Mouse (Mus musculus) A20 (cell line): Measurements from ENCODE around the gene Gm10972.
"Not testable (repeated sequence)": the region's sequence is repeated elsewhere in the genome, so short reads cannot be mapped to it uniquely, and the experiment has no call there.

Experiments
- DNase-seq: peaks from one replicate; pipeline ENCODE4 v3.0.0-alpha.2; 2011; ENCODE audit warnings: low read depth, low spot score

Gene Gm10972

GRCm38 (mm10) chr3:94642495-94643162 is at the start of gene Gm10972:
TSS of gene Gm10972 (plus strand) at chr3:94643112.
- DNase-seq = not testable (repeated sequence)

- peak; percentile 55 for DNase-seq
These were observed 47.0 kb upstream of the Gm10972 start for GRCm38 (mm10) chr3:94595871-94596287.

- DNase-seq = no peak
These were observed 45.6 kb upstream of the Gm10972 start for GRCm38 (mm10) chr3:94597224-94597779.

DNA sequence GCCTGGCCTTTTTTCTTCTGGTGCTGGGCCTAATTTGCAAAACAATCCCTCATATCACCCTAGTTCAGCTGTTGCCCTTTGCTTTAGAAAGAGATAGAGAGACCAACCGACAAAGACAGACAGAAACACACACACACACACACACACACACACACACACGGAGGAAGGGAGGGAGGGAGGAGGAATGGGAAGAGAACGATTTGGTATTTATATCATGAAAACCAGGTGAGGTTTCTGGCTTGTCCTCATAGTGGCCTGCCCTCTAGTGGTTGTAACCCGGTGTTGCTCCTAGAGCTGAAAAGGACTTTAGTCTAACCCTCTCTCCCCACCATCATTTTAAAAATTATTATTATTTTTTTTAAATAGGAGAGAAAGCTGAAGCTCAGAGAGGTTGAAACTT is 41.0 kb upstream of the Gm10972 start:
- peak; percentile 56 for DNase-seq

GRCm38 (mm10) chr3:94609621-94610020 is 33.3 kb upstream of the Gm10972 start:
- no peak for DNase-seq

DNA sequence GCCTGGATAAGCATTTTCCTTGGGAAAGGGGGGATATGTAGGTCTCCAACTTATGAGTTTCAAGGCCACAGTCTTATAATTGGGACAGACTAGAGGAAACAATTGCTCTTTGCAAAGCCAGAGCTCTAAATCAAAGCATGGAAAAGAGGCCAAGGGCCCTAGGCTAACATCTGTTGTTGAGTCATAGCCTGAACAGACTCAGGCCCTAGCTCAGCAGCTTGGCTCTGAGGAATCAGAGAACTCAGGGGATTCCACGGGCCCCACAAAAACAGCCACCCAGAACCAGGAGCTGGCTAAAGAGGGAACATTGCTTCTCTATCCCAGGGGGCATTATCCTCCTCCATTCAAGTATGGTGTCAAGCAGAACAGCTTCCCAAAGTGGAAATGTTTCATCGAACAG is 32.3 kb upstream of the Gm10972 start:
- no peak for DNase-seq

GRCm38 (mm10) chr3:94611343-94611742 is 31.6 kb upstream of the Gm10972 start:
- no peak for DNase-seq

- no peak for DNase-seq
These were observed 31.1 kb upstream of the Gm10972 start for GRCm38 (mm10) chr3:94611834-94612233.

GRCm38 (mm10) chr3:94612274-94612673 is 30.6 kb upstream of the Gm10972 start:
- no peak for DNase-seq

DNA sequence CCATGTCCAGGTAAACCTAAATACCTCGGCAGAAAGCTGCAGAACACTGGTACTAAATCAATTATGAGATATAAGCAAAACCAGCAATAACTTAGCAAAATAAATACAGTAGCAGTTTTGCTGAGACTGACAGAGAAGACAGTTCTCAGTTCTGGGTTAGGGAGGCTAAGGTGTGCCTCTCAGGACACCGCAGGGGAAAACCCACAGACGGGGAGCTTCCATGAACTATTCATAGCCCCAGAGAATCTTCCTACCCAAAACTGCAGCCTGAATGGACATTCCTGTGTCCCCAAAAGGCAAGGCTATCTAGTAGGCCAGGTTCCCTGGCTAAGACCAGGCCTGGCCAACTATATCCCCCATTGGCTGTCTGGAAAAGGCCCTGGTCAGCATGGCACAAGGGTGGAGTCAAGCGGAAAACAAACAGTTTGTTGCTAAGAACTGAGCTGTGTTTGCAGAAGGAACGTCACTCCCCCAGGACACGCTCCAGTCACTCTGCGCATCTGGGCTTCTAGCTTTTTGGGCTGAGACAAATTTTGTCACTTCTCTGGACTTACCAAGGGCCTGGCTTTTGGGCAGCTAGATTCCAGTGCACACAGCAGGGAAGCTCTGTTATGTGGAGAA is 29.5 kb upstream of the Gm10972 start:
- DNase-seq = no peak

GRCm38 (mm10) chr3:94616717-94617116 is 26.2 kb upstream of the Gm10972 start:
- DNase-seq = peak; percentile 69

GRCm38 (mm10) chr3:94621740-94622507 is 21.0 kb upstream of the Gm10972 start:
- DNase-seq = no peak

GRCm38 (mm10) chr3:94622550-94622949 is 20.4 kb upstream of the Gm10972 start:
- DNase-seq = no peak

DNA sequence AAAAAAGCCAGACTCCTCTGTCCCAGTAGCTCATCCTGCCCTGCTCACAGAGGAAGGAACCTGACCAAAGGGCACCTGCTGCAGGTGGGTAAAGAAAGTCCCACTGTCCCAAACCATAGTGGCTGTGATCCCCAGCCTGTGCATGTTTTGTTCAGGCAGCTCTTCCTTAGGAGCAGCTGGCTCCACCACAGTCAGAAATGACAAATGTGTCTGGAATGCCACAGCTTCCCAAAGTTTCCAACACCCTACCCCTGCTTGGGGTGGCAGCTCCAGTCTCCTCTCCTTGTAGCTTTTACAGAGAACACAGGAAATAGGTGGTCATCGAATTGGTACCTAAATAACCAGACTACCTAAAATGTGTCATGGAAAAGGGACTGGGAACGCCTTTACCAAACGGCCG is 18.6 kb upstream of the Gm10972 start:
- no peak for DNase-seq

- DNase-seq = no peak
These were observed 14.2 kb upstream of the Gm10972 start for GRCm38 (mm10) chr3:94628712-94629111.

DNA sequence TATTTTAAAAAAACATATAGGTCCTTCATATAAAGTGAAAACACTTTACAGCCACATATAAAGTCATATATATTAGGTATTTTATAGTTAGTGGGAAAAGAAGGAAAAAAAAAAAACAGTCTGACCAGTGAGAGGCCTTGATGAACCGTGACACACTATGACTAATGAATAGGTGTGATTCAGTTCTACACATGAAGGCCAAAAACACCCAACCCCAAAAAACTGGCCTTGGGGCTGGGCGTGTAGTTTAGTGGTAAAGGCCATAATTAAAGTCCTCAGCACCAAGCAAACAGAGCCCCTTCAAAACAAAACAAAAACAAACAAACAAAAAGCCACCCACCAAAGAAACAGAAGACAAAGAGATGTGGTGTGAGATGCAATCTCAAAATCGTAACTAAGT is 13.0 kb upstream of the Gm10972 start:
- no peak for DNase-seq

DNA sequence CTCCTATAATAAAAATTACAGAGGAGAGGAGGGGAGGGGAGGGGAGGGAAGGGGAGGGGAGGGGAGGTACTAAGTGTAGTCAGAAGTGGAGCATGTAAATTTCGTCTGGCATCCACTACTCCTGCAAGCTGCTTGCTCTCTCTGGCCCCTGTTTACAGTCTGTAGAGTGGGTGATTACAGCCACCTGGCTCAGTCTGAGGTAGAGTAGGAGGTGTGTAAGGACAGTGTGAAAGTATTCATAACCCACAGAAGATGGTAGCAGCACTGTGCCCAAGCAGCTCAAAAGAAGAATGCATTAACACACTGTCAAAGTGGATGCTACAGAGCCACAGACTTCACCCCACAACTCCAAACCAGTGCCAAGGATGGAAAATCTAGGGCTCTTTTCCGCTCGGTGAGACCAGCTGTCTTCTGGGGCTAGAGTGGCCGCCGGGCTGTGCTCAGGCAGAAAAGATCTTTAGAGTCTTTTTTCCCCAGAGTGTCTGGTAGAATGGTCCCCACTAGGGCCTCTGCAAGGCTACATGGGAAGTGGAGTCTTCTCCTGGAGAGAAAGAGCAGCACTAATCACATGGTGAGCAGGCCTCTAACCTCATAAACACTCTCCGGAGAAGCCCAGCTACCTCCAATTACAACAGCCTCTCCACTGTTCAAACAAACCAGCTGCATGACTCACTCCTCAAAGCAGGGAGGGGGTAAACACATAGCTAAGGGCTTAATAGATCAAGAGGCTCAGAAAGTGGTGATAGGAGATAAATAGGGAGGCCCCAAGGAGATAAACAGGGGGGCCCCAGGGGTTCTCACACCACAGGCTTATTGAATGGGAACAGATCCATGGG is 6.1 kb downstream of the Gm10972 start:
- no peak for DNase-seq

DNA sequence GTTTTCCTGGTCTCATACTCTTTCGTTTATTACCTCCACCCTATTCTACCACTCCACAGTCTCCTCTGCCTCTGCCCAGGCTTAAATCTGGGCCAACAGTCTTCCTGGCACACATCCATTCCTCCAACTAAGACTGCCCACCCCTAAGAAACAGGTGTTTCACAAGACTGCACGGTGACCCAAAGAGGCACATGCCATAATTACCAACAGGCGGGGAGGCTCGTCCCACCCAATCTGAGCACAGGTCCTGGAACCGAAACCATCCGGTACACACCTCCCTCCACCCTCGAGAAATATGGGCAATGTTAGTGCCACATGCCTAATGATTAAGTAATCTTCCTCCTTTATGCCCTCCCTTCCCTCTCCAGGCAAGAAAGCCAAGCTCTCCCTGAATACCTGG is 7.5 kb downstream of the Gm10972 start:
- DNase-seq = no peak

- DNase-seq = not testable (repeated sequence)
These were observed 11.1 kb downstream of the Gm10972 start for GRCm38 (mm10) chr3:94653967-94654366.

- DNase-seq = peak; percentile 4
These were observed 15.2 kb downstream of the Gm10972 start for GRCm38 (mm10) chr3:94657852-94658739.
